Mouse (Mus musculus) bone marrow macrophage, adult 2 months (primary cell): Measurements from ENCODE around the gene Hipk1.

Source experiments
- CTCF ChIP-seq: IDR thresholded peaks from 2 replicates; pipeline ENCODE4 v1.5.1; 2012; ENCODE audit warnings: low read depth, mild to moderate bottlenecking, low read length, moderate library complexity
- POLR2A ChIP-seq: IDR thresholded peaks from 2 replicates; pipeline ENCODE4 v1.6.1; 2012; ENCODE audit warnings: mild to moderate bottlenecking, low read depth, low read length, borderline replicate concordance

DNA sequence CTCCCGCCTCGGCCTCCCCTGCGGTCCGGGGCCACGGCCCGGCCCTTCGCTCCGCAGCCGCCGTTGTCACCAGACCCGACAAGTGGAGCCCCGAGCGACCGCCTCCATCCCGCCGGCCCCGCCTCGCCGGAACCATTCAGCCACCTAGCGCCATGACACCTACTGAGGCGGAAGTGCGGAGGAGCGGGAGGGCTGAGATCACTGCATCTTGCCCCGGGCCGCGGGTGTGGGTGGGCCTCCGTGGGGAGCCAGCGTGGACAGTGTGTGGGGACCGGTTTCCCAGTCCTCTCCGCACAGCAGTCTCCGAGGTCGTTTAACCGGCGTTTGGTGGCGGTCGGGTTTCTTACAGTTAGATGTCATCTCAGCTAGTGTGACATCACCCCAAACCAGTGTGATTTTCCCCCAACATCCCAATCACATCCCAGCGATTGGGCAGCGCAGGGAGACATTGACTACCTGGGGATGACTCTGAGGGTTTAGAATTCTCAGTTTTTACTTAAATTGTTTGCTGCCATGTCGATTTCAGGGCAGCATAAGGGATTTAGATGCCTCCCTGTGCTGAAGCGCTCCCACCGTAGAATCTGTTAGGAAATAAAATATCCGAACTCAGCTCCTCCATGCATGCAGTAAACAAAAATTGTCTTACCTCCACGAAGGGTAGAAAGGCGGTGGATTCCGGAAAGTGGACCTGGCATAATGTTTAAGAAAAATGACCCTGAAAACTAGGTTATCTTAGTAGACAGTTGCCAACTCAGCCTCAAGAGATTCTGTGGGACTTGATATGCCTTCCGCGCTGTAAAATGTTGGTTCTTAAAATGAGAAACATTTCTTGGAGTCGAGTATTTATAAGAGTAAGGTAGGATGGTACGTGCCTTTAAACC is at the start of gene Hipk1:
- TF ChIP-seq CTCF (no peak), POLR2A (no peak)
